Mouse (Mus musculus) bone marrow, adult 2 months (tissue): ENCODE data around the gene Dnaja2. TPM values are rescaled to one million over a fixed set of nuclear protein-coding genes. Genes with fewer than 3 reads are reported as not detected.

Experiments used
- H3K27ac ChIP-seq: fragments of 200-500 bp; 2 replicates; pipeline ENCODE4 v1.5.1; 2012; ENCODE audit warnings: low read depth, mild to moderate bottlenecking, control low read depth, inconsistent platforms, low read length; ENCODE audit not compliant: control insufficient read depth, poor library complexity, insufficient read depth
- H3K4me1 ChIP-seq: fragments of 200-500 bp; 2 replicates; pipeline ENCODE4 v1.6.1; 2011; ENCODE audit warnings: low read length; ENCODE audit not compliant: control insufficient read depth, insufficient read depth
- H3K4me3 ChIP-seq: fragments of 200-500 bp; replicated peaks from 2 replicates; pipeline ENCODE3; 2011; ENCODE audit warnings: mild to moderate bottlenecking, low read depth, low read length, control low read depth; ENCODE audit not compliant: control insufficient read depth
- CTCF ChIP-seq: fragments of 200-500 bp; IDR thresholded peaks from 2 replicates; pipeline ENCODE4 v1.5.1; 2011; ENCODE audit warnings: low read length, control low read depth; ENCODE audit not compliant: control insufficient read depth, insufficient read depth
- POLR2A ChIP-seq: fragments of 200-500 bp; IDR thresholded peaks from 2 replicates; pipeline ENCODE4 v1.6.1; 2011; ENCODE audit warnings: low read depth, mild to moderate bottlenecking, control low read depth, low read length, borderline replicate concordance; ENCODE audit not compliant: control insufficient read depth
- WGBS: fragments of 180-500 bp; shearing (Covaris S2); methylation state at CpG from one replicate; pipeline ENCODE4 v1.1.7; 2018; 5-methylcytosine and 5-hydroxymethylcytosine counted together
- polyA plus RNA-seq: library from polyadenylated mRNA; stranded (reverse); fragments of >200 nt; gene quantifications from 2 replicates; pipeline ENCODE4 v1.2.4, GENCODE M21; 2011; ENCODE audit warnings: low replicate concordance; ENCODE audit not compliant: missing spikeins, insufficient read depth, insufficient read length

Dnaja2 gene
- polyA plus RNA-seq, 1 experiment = 67.4 TPM

DNA sequence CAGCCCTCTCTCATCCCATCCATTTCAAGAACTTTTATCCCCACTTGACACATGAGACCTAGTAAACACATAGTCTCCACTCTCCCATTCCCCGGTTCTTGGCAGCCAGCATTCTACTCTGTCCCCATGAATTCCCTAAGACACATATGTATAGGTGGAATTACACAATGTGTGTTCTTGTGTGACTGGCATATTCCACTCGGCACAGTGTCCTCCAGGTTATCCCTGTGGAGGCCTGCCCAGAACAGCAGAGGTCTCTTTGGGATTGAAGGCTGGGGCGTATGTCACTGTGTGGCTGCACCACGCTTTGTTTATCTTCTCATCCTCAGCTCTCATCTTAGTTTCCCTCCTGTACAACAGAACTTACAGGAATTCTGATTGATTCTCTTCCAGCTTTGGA lies 34.6 kb downstream of the Dnaja2 start:
- Histone ChIP-seq H3K4me1 (no peaks in the 10 kb centered on the region), H3K4me3 (no peak overlapping the region), H3K27ac (no peak overlapping the region)
- WGBS = 83% methylated on average over 4 of the region's 4 CpGs
- no peak for TF ChIP-seq CTCF

DNA sequence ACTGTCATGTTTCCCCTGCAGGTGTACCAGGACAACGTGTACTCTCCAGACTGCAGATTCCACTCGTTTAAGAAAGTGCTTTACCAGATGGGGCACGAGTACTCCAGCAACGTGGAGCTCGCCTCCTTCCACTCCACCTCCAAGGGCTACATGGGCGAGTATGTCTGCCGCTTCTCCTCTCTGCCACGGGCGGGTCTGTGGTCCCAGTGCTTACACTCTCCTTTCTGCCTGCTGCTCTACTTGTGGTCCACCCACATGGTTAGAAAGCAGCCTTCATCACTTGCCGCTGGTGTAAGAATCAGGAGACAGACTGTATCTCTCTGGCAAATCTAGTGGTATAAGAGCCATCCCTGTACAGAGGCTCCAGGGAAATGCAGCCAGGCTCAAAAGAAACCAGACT lies 37.2 kb downstream of the Dnaja2 start:
- TF ChIP-seq CTCF (no peak), POLR2A (no peak)
- Histone ChIP-seq H3K4me3 (no peak overlapping the region), H3K27ac (no peak overlapping the region), H3K4me1 (no peaks in the 10 kb centered on the region)
- 86% methylated on average over 10 of the region's 10 CpGs for WGBS

GRCm38 (mm10) chr8:85517336-85517735 lies 37.8 kb downstream of the Dnaja2 start:
- Histone ChIP-seq H3K4me1 (no peaks in the 10 kb centered on the region), H3K27ac (no peak overlapping the region), H3K4me3 (no peak overlapping the region)
- 72% methylated on average over 4 of the region's 4 CpGs for WGBS
- no peak for TF ChIP-seq CTCF
- TF ChIP-seq POLR2A = no peak

GRCm38 (mm10) chr8:85515391-85515790 lies 39.8 kb downstream of the Dnaja2 start:
- no peak for TF ChIP-seq POLR2A
- 50% methylated on average over 7 of the region's 7 CpGs for WGBS
- Histone ChIP-seq H3K4me3 (no peak overlapping the region), H3K27ac (no peak overlapping the region), H3K4me1 (no peaks in the 10 kb centered on the region)

DNA sequence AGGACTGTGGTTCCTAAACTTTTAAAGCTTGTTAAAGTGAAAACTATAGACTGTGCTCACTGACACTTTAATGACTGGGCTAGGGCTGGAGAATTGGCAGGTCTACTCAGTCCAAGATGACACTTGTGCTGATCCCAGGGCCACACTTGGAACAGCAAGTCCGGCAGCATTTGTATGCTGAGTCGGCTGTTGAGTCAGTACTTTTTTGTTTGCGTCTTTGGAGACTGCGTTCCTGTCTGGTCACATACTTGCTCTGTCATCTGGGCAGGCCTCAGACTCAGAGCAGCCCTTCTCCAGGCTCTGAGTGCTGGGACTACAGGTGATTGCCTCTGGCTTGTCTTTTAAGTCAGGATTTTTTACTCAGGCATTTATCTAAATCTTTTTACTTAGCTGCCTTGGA lies 41.9 kb downstream of the Dnaja2 start:
- 84% methylated on average over 4 of the region's 4 CpGs for WGBS
- Histone ChIP-seq H3K27ac (no peak overlapping the region), H3K4me3 (no peak overlapping the region), H3K4me1 (no peaks in the 10 kb centered on the region)
- TF ChIP-seq POLR2A (no peak), CTCF (no peak)

DNA sequence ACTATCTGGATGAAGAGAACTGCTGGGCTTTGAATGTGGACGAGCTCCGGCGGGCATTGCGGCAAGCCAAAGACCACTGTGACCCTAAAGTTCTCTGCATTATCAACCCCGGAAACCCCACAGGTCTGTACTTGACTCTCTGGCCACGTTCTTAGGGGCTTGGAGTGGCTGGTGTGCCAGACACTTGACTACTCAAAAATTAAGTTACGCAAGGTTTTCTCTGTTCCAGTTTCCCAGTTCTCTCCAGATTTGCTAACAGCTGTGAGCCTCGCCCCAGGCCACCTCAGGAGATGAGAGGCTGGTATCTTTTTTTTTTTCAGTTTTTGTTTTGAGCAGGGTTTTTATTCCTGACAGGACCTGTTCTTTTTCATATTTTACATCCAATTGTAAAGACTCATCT lies 42.9 kb downstream of the Dnaja2 start:
- TF ChIP-seq POLR2A = no peak
- no peak for TF ChIP-seq CTCF
- H3K4me3 ChIP-seq = no peak overlapping the region
- H3K4me1 ChIP-seq = no peaks in the 10 kb centered on the region
- H3K27ac ChIP-seq = no peak overlapping the region
- 77% methylated on average over 8 of the region's 8 CpGs for WGBS

DNA sequence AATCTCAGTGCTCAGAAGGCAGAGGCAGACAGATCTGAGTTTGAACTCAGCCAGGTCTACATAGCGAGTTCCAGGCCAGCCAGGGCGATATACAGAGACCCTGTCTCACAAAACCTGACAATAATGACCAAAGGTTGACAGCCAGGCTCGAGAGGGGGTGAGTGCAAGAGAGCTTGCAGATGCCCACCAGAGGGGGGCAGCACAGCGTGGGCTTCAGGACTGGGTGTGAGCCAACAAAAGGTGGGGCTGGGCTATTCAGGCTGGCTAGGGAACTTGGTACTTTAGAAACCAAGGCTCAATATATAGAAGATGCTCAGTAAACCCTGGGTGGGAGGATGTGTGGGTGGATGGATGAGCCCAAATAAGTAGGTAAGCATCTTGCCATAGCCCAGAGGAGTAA lies 46.5 kb downstream of the Dnaja2 start:
- Histone ChIP-seq H3K4me1 (no peaks in the 10 kb centered on the region), H3K27ac (no peak overlapping the region), H3K4me3 (no peak overlapping the region)
- TF ChIP-seq CTCF = no peak
- no peak for TF ChIP-seq POLR2A
- 76% methylated on average over 4 of the region's 4 CpGs for WGBS

GRCm38 (mm10) chr8:85506620-85507019 lies 48.5 kb downstream of the Dnaja2 start:
- Histone ChIP-seq H3K4me1 (peaks cover 2% of the 10 kb centered on the region; the same call in 1 of the 2 replicates), H3K27ac (no peak overlapping the region), H3K4me3 (no peak overlapping the region)
- 73% methylated on average over 4 of the region's 4 CpGs for WGBS
- no peak for TF ChIP-seq CTCF
- TF ChIP-seq POLR2A = no peak

DNA sequence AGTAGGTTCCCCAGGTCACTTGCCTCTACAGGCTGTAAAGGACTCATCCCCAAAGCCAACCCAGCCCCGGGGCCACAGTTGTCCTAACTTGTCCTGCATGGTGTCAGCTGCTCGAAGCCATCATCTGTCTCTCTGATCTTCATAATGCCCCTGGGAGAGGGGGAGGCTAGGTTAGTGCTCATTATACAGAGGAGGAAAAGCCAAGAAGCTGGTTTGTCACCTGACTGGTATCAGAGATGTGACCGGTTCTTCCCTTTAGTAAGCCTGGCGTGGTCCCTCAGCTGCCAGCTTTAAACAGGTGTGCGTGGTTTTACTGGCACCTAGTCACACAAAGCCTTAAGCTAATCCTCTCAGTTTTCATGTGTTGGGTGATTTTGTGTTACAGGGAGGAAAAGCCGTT lies 50.4 kb downstream of the Dnaja2 start:
- TF ChIP-seq CTCF = no peak
- H3K4me1 ChIP-seq = peaks cover 2% of the 10 kb centered on the region; the same call in 1 of the 2 replicates
- WGBS = 84% methylated on average over 6 of the region's 6 CpGs
- no peak overlapping the region for H3K4me3 ChIP-seq
- H3K27ac ChIP-seq = no peak overlapping the region

GRCm38 (mm10) chr8:85503065-85503464 lies 52.1 kb downstream of the Dnaja2 start:
- H3K4me1 ChIP-seq = peaks cover 3% of the 10 kb centered on the region; the same call in 1 of the 2 replicates
- no peak overlapping the region for H3K4me3 ChIP-seq
- WGBS = 77% methylated on average over 3 of the region's 3 CpGs
- TF ChIP-seq POLR2A (no peak), CTCF (no peak)
- H3K27ac ChIP-seq = no peak overlapping the region
